Mouse (Mus musculus) olfactory bulb, adult 2 months (tissue): Measurements from ENCODE around the gene Ifit1bl2. TPM values are rescaled to one million over a fixed set of nuclear protein-coding genes. Genes with fewer than 3 reads are reported as not detected.
"Not testable (repeated sequence)": the region's sequence is repeated elsewhere in the genome, so short reads cannot be mapped to it uniquely, and the experiment has no call there.

Experiments used
- H3K27ac ChIP-seq: fragments of 200-500 bp; 2 replicates; pipeline ENCODE4 v1.5.1; 2012; ENCODE audit warnings: low read depth, low read length; ENCODE audit not compliant: insufficient read depth
- H3K4me1 ChIP-seq: fragments of 200-500 bp; 2 replicates; pipeline ENCODE4 v1.6.1; 2012; ENCODE audit warnings: low read length; ENCODE audit not compliant: control insufficient read depth, insufficient read depth
- H3K4me3 ChIP-seq: fragments of 200-500 bp; 2 replicates; pipeline ENCODE4 v1.5.1; 2012; ENCODE audit warnings: mild to moderate bottlenecking, low read depth, low read length, moderate library complexity; ENCODE audit not compliant: insufficient read depth
- CTCF ChIP-seq: fragments of 200-500 bp; IDR thresholded peaks from 2 replicates; pipeline ENCODE4 v1.5.1; 2012; ENCODE audit warnings: low read depth, mild to moderate bottlenecking, low read length, moderate library complexity; ENCODE audit not compliant: insufficient read depth
- POLR2A ChIP-seq: fragments of 200-500 bp; IDR thresholded peaks from 2 replicates; pipeline ENCODE4 v1.6.1; 2012; ENCODE audit warnings: mild to moderate bottlenecking, low read depth, low read length, moderate library complexity; ENCODE audit not compliant: insufficient read depth
- WGBS: fragments of 180-500 bp; shearing (Covaris S2); methylation state at CpG from one replicate; pipeline ENCODE4 v1.1.7; 2018; 5-methylcytosine and 5-hydroxymethylcytosine counted together
- polyA plus RNA-seq: library from polyadenylated mRNA; stranded (reverse); fragments of >200 nt; gene quantifications from 2 replicates; pipeline ENCODE4 v1.2.4, GENCODE M21; 2012; ENCODE audit warnings: low replicate concordance; ENCODE audit not compliant: missing spikeins, insufficient read depth, insufficient read length

Gene Ifit1bl2
- polyA plus RNA-seq, 1 experiment: not detected

GRCm38 (mm10) chr19:34593456-34593855, 47.1 kb downstream of the Ifit1bl2 start:
- no peaks in the 10 kb centered on the region for H3K4me1 ChIP-seq
- 93% methylated on average over 2 of the region's 2 CpGs for WGBS
- TF ChIP-seq POLR2A (no peak), CTCF (no peak)
- no peak overlapping the region for H3K4me3 ChIP-seq
- H3K27ac ChIP-seq: no peak overlapping the region

- Histone ChIP-seq H3K4me3 (no peak overlapping the region), H3K4me1 (no peaks in the 10 kb centered on the region), H3K27ac (no peak overlapping the region)
- TF ChIP-seq CTCF: no peak
- no peak for TF ChIP-seq POLR2A
Measured at GRCm38 (mm10) chr19:34588959-34589358, 51.6 kb downstream of the Ifit1bl2 start.

GRCm38 (mm10) chr19:34587898-34588692, 52.4 kb downstream of the Ifit1bl2 start:
- not testable (repeated sequence) for H3K27ac ChIP-seq, H3K4me1 ChIP-seq, H3K4me3 ChIP-seq
- 77% methylated on average over 7 of the region's 12 CpGs for WGBS

- H3K4me3 ChIP-seq, H3K27ac ChIP-seq: not testable (repeated sequence)
- 69% methylated on average over 5 of the region's 5 CpGs for WGBS
Measured at GRCm38 (mm10) chr19:34585740-34586458, 54.6 kb downstream of the Ifit1bl2 start.

GRCm38 (mm10) chr19:34583126-34583766, 57.3 kb downstream of the Ifit1bl2 start, which contains the start of gene Ifit3:
TSS of gene Ifit3 (plus strand) at chr19:34583531.
- 52% methylated on average over 2 of the region's 2 CpGs for WGBS
- not testable (repeated sequence) for H3K27ac ChIP-seq, H3K4me1 ChIP-seq, H3K4me3 ChIP-seq

More at GRCm38 (mm10) chr19:34585740-34586458, 54.6 kb downstream of the Ifit1bl2 start:
- not testable (repeated sequence) for H3K4me1 ChIP-seq

GRCm38 (mm10) chr19:34582696-34583095, 57.8 kb downstream of the Ifit1bl2 start:
- not testable (repeated sequence) for H3K27ac ChIP-seq, H3K4me3 ChIP-seq, H3K4me1 ChIP-seq
- WGBS: 62% methylated on average over 2 of the region's 2 CpGs

GRCm38 (mm10) chr19:34577121-34577520, 63.4 kb downstream of the Ifit1bl2 start:
- Histone ChIP-seq H3K4me1 (no peaks in the 10 kb centered on the region), H3K4me3 (no peak overlapping the region), H3K27ac (no peak overlapping the region)
- WGBS: 43% methylated on average over 1 of the region's 1 CpGs
- TF ChIP-seq CTCF: no peak
- no peak for TF ChIP-seq POLR2A

- 94% methylated on average over 5 of the region's 5 CpGs for WGBS
Measured at GRCm38 (mm10) chr19:34573650-34574049, 66.9 kb downstream of the Ifit1bl2 start.

GRCm38 (mm10) chr19:34571080-34571479, 69.5 kb downstream of the Ifit1bl2 start:
- 97% methylated on average over 1 of the region's 1 CpGs for WGBS
- Histone ChIP-seq H3K4me1 (no peaks in the 10 kb centered on the region), H3K4me3 (no peak overlapping the region), H3K27ac (no peak overlapping the region)
- no peak for TF ChIP-seq POLR2A

More at GRCm38 (mm10) chr19:34573650-34574049, 66.9 kb downstream of the Ifit1bl2 start:
- H3K4me1 ChIP-seq: no peaks in the 10 kb centered on the region
- TF ChIP-seq POLR2A (no peak), CTCF (no peak)
- no peak overlapping the region for H3K4me3 ChIP-seq
- H3K27ac ChIP-seq: no peak overlapping the region
